Mouse (Mus musculus): ENCODE measurements around the gene Sp9. TPM values are rescaled to one million over a fixed set of nuclear protein-coding genes. Genes with fewer than 3 reads are reported as not detected.

The Sp9 gene
- total RNA-seq, 2 experiments from 2014 or later, result 2.7 to 4.0 TPM

DNA sequence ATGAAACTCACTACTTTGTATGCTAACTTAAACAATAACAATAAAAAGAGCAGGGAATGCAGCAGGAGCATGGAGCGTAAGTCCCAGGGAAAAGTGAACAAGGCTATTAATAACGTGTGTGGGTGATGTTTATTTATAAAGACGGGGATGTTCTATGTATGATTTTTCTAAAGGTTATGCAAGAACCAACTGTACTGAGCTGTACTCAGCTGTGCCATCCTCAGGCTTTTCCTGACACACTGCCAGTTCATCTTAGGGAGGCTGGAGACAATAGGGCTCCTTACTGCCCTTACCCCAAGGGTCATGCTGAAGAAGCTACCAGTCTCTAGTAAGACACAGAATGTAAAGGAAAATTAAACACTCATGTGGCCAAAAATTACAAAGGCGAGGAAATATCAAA is 19.4 kb downstream of the Sp9 start:
- Histone ChIP-seq H3K4me3 (no peak overlapping the region), H3K27ac (no peak overlapping the region)
- intact Hi-C loops (cut with DNase I), result no loop called here
- no peak for DNase-seq (ENCODE audit: extremely low spot score in 1 of 2, low spot score in 2 of 2)
- TF ChIP-seq CTCF (IDR thresholded peaks at IDR 0.05), result no peak

DNA sequence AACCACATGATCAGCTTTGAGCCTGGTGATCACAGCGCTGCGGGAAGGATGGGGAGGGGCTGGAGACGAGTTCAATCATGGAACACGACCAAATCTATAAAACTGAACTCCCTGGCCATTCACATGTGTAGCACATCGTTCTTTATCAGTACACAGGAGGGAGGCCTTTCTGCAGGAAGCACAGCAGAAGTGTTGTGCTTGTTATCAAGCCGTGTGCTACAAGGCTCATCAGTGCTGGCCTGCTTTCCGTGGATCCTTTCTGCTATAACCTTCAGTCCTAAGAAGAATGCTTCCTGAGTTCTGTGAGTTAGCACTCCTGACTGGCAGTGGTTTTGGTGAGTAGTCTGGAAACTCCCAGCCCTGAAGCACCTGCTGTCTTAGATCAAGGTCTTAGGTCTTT is 23.3 kb downstream of the Sp9 start:
- intact Hi-C loops (cut with DNase I), result no loop called here
- no peak for TF ChIP-seq CTCF (IDR thresholded peaks at IDR 0.05)
- DNase-seq (ENCODE audit: extremely low spot score in 1 of 2, low spot score in 2 of 2), result no peak

DNA sequence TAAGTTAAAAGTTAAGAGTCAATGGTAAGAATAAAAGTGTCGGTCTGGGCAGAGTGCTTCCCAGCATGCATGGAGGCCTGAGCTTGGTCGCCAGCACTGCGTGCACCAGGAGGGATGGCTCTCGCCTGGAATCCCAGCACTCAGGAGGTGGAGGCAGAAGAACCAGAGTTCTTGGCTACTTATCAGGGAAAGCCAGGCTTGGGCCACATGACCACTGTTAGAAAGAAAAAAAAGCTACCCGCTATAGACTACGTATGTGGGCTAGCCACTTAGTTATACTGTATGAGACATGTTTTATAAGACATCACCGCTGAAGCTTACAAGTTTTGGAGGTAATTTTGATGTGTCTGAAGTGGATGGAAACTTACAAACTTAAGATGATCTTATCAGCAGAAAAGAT is 26.4 kb downstream of the Sp9 start:
- no peak for TF ChIP-seq CTCF (IDR thresholded peaks at IDR 0.05)
- DNase-seq (ENCODE audit: extremely low spot score in 1 of 2, low spot score in 2 of 2), result no peak
- Histone ChIP-seq H3K27ac (no peak overlapping the region), H3K4me3 (no peak overlapping the region)
- intact Hi-C loops (cut with DNase I), result no loop called here

More for the DNA sequence above, 23.3 kb downstream of the Sp9 start:
- Histone ChIP-seq H3K4me3 (no peak overlapping the region), H3K27ac (no peak overlapping the region)

DNA sequence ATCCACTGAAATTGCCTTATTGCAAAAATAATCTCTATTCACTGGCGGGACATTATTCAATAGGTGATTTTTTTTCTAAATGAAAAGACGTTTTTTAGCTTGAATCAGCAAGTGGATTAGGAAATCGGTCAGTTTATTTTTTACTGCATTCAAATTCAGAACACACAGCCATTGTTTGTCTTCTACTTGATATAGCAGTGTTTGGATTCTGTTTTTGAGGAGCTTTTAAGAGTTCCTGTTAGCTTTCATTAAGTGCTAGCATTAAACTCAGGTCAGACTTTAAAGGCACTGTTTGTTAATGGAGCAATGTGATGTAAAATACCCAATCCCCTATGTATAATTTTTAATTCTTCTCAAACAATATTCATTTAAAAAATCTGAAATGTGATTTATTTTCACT is 27.1 kb downstream of the Sp9 start:
- no peak for TF ChIP-seq CTCF (IDR thresholded peaks at IDR 0.05)
- intact Hi-C loops (cut with DNase I), result no loop called here
- no peak for DNase-seq (ENCODE audit: extremely low spot score in 1 of 2, low spot score in 2 of 2)
- Histone ChIP-seq H3K27ac (no peak overlapping the region), H3K4me3 (no peak overlapping the region)

DNA sequence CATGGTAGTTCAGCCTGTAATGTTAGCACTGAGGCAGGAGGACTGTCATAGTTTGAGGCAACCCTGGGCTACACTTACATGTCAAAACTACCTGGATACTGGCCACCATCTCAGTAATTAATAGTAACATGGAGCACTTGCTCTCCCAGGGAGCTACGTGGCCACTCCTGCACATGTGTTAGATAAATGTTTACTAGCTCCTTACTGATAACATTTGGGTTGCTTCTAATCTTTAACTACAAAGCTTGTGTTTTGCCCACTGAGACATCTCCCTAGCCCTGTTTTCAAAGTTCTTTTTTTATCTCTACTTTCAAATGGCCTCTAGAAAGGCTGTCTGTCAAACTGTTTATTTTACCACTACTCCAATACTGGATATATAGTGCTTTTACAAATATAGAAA is 30.3 kb downstream of the Sp9 start:
- DNase-seq (ENCODE audit: extremely low spot score in 1 of 2, low spot score in 2 of 2), result no peak
- H3K4me3 ChIP-seq, result no peak overlapping the region
- TF ChIP-seq CTCF (IDR thresholded peaks at IDR 0.05), result no peak
- intact Hi-C loops (cut with DNase I), result no loop called here
- H3K27ac ChIP-seq, result no peak overlapping the region

DNA sequence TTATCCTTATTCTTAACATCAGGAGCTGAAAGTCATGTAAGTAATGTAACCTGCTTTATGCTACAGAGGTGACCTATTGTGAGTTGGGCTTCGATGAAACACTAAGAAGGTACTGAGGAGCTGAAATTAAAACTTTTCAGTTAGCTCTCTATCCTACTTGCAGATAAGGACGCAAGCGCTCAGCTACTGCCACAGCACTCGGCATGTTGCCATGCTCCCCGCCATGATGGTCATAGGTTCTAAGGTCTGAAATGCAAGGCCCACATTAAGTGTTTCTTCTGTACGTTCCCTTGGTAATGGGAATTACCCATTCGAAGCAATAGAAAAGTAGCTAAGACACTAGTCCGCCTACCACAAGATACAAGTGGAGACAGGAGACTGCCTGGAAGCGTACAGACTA is 31.0 kb downstream of the Sp9 start:
- H3K4me3 ChIP-seq, result no peak overlapping the region
- intact Hi-C loops (cut with DNase I), result no loop called here
- TF ChIP-seq CTCF (IDR thresholded peaks at IDR 0.05), result no peak
- DNase-seq (ENCODE audit: extremely low spot score in 1 of 2, low spot score in 2 of 2), result no peak
- H3K27ac ChIP-seq, result no peak overlapping the region

DNA sequence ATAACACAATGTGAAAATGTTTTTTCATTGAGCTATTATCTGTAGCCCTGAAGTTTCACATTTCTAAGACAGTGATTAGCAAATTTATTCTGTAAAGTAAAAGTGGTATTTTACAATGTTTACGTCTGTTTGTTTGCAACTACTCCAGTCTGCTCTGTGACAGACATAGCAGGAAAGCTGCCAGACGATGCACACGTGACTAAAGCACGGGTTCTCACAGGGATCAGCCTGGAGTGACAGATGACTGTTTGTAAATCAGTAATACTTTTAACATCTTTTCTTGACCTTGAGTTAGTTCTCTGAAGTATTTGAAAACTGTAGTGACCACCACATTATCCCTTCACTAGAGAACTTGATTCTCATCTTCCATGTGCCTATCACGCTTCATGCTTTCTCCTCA is 32.8 kb downstream of the Sp9 start:
- no peak for TF ChIP-seq CTCF (IDR thresholded peaks at IDR 0.05)
- intact Hi-C loops (cut with DNase I), result no loop called here
- Histone ChIP-seq H3K27ac (no peak overlapping the region), H3K4me3 (no peak overlapping the region)
- DNase-seq (ENCODE audit: extremely low spot score in 1 of 2, low spot score in 2 of 2), result no peak

DNA sequence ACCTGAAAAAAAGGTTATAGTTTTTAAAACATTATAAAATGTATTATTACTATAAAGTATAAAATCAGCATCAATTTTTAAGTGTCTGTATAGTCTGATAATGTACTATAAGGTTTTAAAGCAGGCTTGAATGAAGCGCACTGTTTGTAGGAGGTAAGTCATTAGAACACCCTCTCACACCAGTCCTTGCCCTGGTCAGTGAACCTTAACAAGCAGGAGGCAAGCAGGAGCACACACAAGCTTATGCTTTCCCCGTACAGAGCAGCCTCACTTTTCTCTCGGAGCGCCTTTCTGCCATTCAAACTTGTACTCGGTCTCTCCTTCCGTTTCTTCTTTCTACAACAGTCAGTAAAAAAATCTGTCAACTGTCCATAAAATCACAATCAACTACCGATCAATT is 34.3 kb downstream of the Sp9 start:
- intact Hi-C loops (cut with DNase I), result no loop called here
- TF ChIP-seq CTCF (IDR thresholded peaks at IDR 0.05), result no peak
- Histone ChIP-seq H3K4me3 (no peak overlapping the region), H3K27ac (no peak overlapping the region)
- no peak for DNase-seq (ENCODE audit: extremely low spot score in 1 of 2, low spot score in 2 of 2)

DNA sequence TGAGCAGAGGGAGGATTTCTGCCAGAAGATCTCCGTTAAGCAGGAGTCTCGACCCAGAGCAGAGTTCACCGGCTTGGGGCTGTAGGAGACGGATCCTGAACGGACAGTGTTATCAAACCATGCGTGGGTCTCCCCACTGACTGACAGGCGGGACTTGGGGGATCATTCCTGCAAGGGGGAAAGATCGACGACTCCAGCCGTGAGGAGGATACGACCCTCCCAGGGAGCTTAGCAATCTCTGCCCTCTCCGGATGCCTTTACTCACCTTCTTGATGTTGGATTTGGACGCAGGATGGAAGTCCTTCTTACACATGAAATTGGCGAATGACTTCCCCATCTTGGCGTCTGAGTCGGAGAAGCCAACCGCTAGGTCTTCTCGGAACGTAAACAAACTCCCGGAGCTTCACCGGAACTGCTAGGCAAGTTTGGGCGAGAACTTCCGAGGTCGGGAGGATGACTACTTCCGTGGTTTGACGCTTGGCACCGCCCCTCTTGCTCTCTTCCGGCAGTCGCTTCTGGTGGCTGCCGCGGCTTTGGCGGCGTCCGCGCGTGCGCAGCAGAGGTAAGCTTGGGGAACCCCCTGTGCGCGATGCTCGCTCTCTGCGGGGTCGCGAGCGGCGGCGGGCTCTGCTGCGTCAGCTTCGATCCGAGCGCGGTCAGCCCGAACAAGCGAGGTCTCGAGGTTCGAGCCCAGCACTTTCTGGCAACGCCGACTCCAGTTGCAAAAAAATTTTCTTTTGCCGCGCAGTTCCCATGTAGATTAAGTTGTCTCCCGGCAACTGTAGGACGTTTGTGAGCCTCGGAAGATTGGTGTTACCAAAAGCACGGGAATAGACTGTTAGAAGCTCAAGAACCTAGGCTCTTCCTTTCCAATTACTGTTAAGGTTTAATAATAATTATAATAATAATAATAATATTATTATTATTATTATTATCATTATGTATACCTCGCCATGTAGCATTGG is 40.7 kb downstream of the Sp9 start, which contains the start of the genes Scrn3 and Cir1:
TSS of gene Scrn3 (plus strand) at position 450 of the 965 bp plus-strand sequence.
TSS of gene Cir1 (minus strand) at position 550 of the 965 bp plus-strand sequence.
- TF ChIP-seq CTCF (IDR thresholded peaks at IDR 0.05), result no peak
- peak within 1 kb of the TSS; percentile 94 for H3K4me3 ChIP-seq
- H3K27ac ChIP-seq, result peak within 1 kb of the TSS; percentile 94
- intact Hi-C loops (cut with DNase I), result loop anchor here (2.0 to 5.0 kb wide), 2 partner anchors 74 to 90 kb away; partner anchors contain the start of gene Gpr155
- DNase-seq (ENCODE audit: extremely low spot score in 1 of 2, low spot score in 2 of 2), result peak; percentile 91 to 95

DNA sequence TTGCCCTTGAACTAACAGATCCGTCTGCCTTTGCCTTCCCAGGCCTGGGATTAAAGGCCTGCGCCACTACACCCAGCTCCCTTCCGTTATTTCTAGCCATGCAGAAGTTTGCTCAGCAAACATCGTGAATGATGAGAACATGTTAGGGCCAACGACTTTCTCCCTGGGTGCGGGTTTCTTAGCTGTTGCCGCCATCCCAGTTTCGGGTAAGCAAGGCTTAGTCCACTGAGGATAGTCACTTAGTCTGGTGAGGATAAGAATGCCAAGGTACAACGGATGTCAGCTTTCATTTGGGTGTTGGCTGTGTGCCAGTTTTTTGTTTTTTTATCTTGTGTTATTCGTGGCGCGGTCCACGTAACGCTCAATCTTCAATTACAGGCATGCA is 41.4 kb downstream of the Sp9 start:
- intact Hi-C loops (cut with DNase I), result loop anchor here (2.0 to 5.0 kb wide), 2 partner anchors 74 to 89 kb away; partner anchors contain the start of gene Gpr155
- no peak for TF ChIP-seq CTCF (IDR thresholded peaks at IDR 0.05)
- peak in 1 of 2 experiments; percentile 26 for DNase-seq (ENCODE audit: extremely low spot score in 1 of 2, low spot score in 2 of 2)
- peak overlapping the region; percentile 94 for H3K27ac ChIP-seq
- H3K4me3 ChIP-seq, result peak overlapping the region; percentile 94

DNA sequence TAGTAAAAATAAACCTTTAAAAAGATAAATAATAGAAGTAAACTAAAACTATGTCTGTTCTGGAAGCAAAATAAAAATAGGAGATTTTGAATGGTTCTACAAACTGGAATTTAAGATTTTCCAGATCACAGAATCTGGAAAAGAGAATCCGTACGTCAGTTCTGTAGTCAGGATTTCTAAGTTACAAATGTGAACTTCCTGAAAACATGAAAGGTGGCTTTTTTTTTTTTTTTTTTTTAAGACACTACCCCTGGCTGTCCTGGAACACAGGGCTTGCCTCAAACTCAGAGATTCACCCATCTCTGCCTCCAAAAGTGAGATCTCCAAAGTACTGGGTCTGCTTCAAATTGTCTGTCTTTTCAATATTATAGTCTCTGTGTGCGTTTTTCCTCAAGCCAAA is 42.6 kb downstream of the Sp9 start:
- TF ChIP-seq CTCF (IDR thresholded peaks at IDR 0.05), result no peak
- intact Hi-C loops (cut with DNase I), result loop anchor here (5.0 kb wide), 1 partner anchor 88 kb away; no protein-coding TSS in a partner anchor
- no peak overlapping the region for H3K27ac ChIP-seq
- no peak for DNase-seq (ENCODE audit: extremely low spot score in 1 of 2, low spot score in 2 of 2)
- no peak overlapping the region for H3K4me3 ChIP-seq

DNA sequence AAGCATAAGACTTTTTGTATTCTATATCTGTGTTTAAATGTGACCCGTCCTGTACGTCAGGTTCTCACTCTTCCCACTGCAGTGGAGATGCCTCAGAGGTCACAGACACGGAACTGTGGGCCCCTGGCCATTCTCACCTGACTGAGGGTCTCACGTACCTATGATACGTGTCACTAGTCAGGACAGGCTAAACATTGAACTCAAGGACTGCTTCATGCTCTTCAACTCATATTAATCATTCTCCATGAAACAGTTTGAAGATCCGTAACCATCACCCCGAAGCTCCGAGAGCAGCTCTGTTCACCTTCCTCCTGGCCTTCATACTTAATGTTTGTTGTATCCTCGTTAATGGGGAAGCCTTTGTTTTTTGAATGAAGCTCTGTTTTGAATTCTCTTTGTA is 45.7 kb downstream of the Sp9 start:
- intact Hi-C loops (cut with DNase I), result no loop called here
- TF ChIP-seq CTCF (IDR thresholded peaks at IDR 0.05), result no peak
- Histone ChIP-seq H3K27ac (no peak overlapping the region), H3K4me3 (no peak overlapping the region)
- no peak for DNase-seq (ENCODE audit: extremely low spot score in 1 of 2, low spot score in 2 of 2)
